Comparison of ENCODE assay signal across 30 mouse cellular contexts in the genomic region with DNA sequence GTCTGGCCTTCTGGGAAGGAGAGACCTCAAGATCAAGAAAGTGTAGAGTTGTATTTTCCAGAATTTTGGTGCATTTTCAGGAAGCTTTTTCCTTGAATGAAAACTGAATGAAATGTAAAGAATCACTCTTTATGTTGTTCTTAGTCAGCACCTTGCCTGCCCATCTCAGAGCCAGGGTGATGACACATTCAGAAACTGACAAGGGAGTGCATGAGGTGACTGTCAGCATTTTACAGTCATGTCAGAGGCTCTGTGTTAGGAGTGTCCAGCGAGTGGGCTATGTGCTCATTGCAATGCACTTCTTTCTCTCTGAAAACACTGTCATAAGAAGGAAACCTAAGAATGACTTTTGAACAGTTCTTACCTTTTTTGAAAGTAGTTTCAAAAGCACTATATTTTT.
A peak's percentile ranks its signal among the peaks of the same experiment; 100 is the strongest.
DNase-seq lines count a peak whose midpoint lies in the region; ATAC-seq and TF ChIP-seq lines count a peak whose summit lies in the region.
"Had no signal": no experiment of that assay in that cellular context is flagged by ENCODE, and none has a peak within 500 bp of the region (broad histone marks: within the 10 kb centered on the region; RNA-seq: fewer than 3 reads in every experiment).

No protein-coding gene starts in this region.

- no peaks in the 10 kb centered on the region for H3K9me3 ChIP-seq in megakaryocyte, embryonic 14.5 days
- peaks cover 2% of the 10 kb centered on the region for H3K9me3 ChIP-seq in CH12.LX (replicated peaks; ENCODE audit: low read length)
- H3K9me3 ChIP-seq: embryonic facial prominence, embryonic 10.5 days; embryonic facial prominence, embryonic 13.5 days; forebrain, embryonic 12.5 days; G1E; hindbrain, embryonic 10.5 days; hindbrain, embryonic 13.5 days; intestine, embryonic 15.5 days had no signal

- peak overlapping the region; percentile 77 for H3K9ac ChIP-seq in CH12.LX (ENCODE audit: insufficient read depth, low read depth)
- H3K9ac ChIP-seq: embryonic facial prominence, embryonic 13.5 days; forebrain, embryonic 12.5 days; hindbrain, embryonic 13.5 days; intestine, embryonic 15.5 days had no signal

- H3K27ac ChIP-seq in CH12.LX (ENCODE audit: insufficient read depth, low read depth): peak overlapping the region; percentile 98
- H3K27ac ChIP-seq: embryonic facial prominence, embryonic 10.5 days; embryonic facial prominence, embryonic 13.5 days; forebrain, embryonic 12.5 days; gastrocnemius, adult 2 months; hindbrain, embryonic 10.5 days; hindbrain, embryonic 13.5 days; hindbrain, postnatal 0 days; intestine, embryonic 15.5 days had no signal

- peak; percentile 85 for DNase-seq in CH12.LX (ENCODE audit: extremely low read depth)
- peak; percentile 59 for DNase-seq in induced T-regulatory cell, adult 2 months (ENCODE audit: low read depth)
- no peak for DNase-seq in lung, postnatal 25 days (ENCODE audit: low spot score)
- no peak for DNase-seq in embryo, embryonic 9.5 days (ENCODE audit: extremely low spot score)
- DNase-seq in cerebellum, postnatal 25 days: no peak
- DNase-seq: adrenal gland, adult 8-10 months; adrenal gland, postnatal 25 days; B cell, adult 2 months; cerebellum, adult 11-12 months; cerebellum, adult 9-10 months; cerebellum, postnatal 14 days; gastrocnemius, adult 2 months; gastrocnemius, postnatal 14 days; heart, adult 11 months; kidney, adult 11 months; kidney, adult 8-10 months had no signal

- peaks cover 3% of the 10 kb centered on the region for H3K36me3 ChIP-seq in megakaryocyte, embryonic 14.5 days (replicated peaks; ENCODE audit: low read length)
- H3K36me3 ChIP-seq in CH12.LX (replicated peaks in 1 of 2; ENCODE audit: control insufficient read depth in 1 of 2, insufficient read depth in 1 of 2, low read length in 1 of 2): no peaks in the 10 kb centered on the region
- H3K36me3 ChIP-seq: embryonic facial prominence, embryonic 10.5 days; embryonic facial prominence, embryonic 13.5 days; forebrain, embryonic 12.5 days; hindbrain, embryonic 13.5 days; intestine, embryonic 15.5 days had no signal

- no peaks in the 10 kb centered on the region for H3K27me3 ChIP-seq in megakaryocyte, embryonic 14.5 days (replicated peaks)
- H3K27me3 ChIP-seq in CH12.LX (replicated peaks): no peaks in the 10 kb centered on the region
- H3K27me3 ChIP-seq: embryonic facial prominence, embryonic 13.5 days; forebrain, embryonic 12.5 days; hindbrain, embryonic 13.5 days; intestine, embryonic 15.5 days had no signal

- H3K4me1 ChIP-seq in megakaryocyte, embryonic 14.5 days: peaks cover 64% of the 10 kb centered on the region
- peaks cover 11 to 53% of the 10 kb centered on the region in 2 experiments for H3K4me1 ChIP-seq in CH12.LX (ENCODE audit: control insufficient read depth in 1 of 2, insufficient read depth in 2 of 2)
- H3K4me1 ChIP-seq: embryonic facial prominence, embryonic 10.5 days; forebrain, embryonic 12.5 days had no signal

- H3K4me3 ChIP-seq in megakaryocyte, embryonic 14.5 days (replicated peaks): peak overlapping the region; percentile 16
- no peak overlapping the region for H3K4me3 ChIP-seq in CH12.LX (replicated peaks in 1 of 3; ENCODE audit: low read depth in 2 of 3, low read length in 2 of 3, poor library complexity in 1 of 3)
- H3K4me3 ChIP-seq: embryonic facial prominence, embryonic 10.5 days; embryonic facial prominence, embryonic 13.5 days; erythroblast, embryonic 14.5 days; forebrain, embryonic 12.5 days; gastrocnemius, adult 2 months; hindbrain, embryonic 10.5 days; hindbrain, embryonic 13.5 days; intestine, embryonic 15.5 days had no signal

- TF ChIP-seq EP300 in CH12.LX (IDR thresholded peaks at IDR 0.05; ENCODE audit: low read length): peak; percentile 92

- no peak for ATAC-seq in megakaryocyte, adult 5-6 weeks (ENCODE audit: poor library complexity, severe bottlenecking)
- ATAC-seq: activated CD4-positive, CD25-positive, alpha-beta regulatory T cell, adult 4 months; forebrain, embryonic 16.5 days; hindbrain, postnatal 0 days; intestine, embryonic 15.5 days had no signal

- in situ Hi-C loops in CH12.LX (cut with MboI; ENCODE audit: low pct_ligation_motif_present, low pct_unique_long_range_greater_than_20kb, low sequenced_read_pairs): loop anchor here (10.0 kb wide), 1 partner anchor 156 kb away; no protein-coding TSS in a partner anchor

- peak overlapping the region; percentile 61 for H3K4me2 ChIP-seq in CH12.LX (ENCODE audit: insufficient read depth, low read depth, poor library complexity, severe bottlenecking)
- H3K4me2 ChIP-seq: embryonic facial prominence, embryonic 13.5 days; forebrain, embryonic 12.5 days; heart, embryonic 11.5 days; hindbrain, embryonic 13.5 days; intestine, embryonic 15.5 days had no signal

- TF ChIP-seq POLR2A in CH12.LX (IDR thresholded peaks at IDR 0.05; ENCODE audit: low read depth, low read length): peak; percentile 35; the same call in 1 of the 2 replicates

- no peaks in the 10 kb centered on the region; the same call in 1 of the 2 replicates for H3K79me2 ChIP-seq in CH12.LX (replicated peaks; ENCODE audit: control insufficient read depth, extremely low read depth, insufficient read depth, poor library complexity, severe bottlenecking)

- dilution Hi-C loops in CH12.LX (cut with MboI; ENCODE audit: extremely low pct_ligation_motif_present, extremely low pct_unique_long_range_greater_than_20kb, low sequenced_read_pairs): no loop called here

- no peak; the same call in 1 of the 2 replicates for TF ChIP-seq RAD21 in CH12.LX (IDR thresholded peaks at IDR 0.05; ENCODE audit: low read depth, low read length)

- TF ChIP-seq CTCF in CH12.LX (conservative IDR thresholded peaks at IDR 0.05 in 1 of 2, IDR thresholded peaks at IDR 0.05 in 1 of 2; ENCODE audit: low read depth in 2 of 2, low read length in 2 of 2): no peak

TF ChIP-seq in CH12.LX, 34 proteins besides CTCF, POLR2A, EP300 and RAD21:
- TF ChIP-seq UBTF (IDR thresholded peaks at IDR 0.05; ENCODE audit: low read depth, low read length) (no peak), CHD2 (IDR thresholded peaks at IDR 0.05; ENCODE audit: low read length) (0 out of 2 replicates have a peak, but pooled peaks have one; percentile 17), USF2 (conservative IDR thresholded peaks at IDR 0.05; ENCODE audit: low read depth, low read length) (no peak), JUN (IDR thresholded peaks at IDR 0.05; ENCODE audit: insufficient read depth, low read depth, low read length) (peak; percentile 87), SIN3A (IDR thresholded peaks at IDR 0.05; ENCODE audit: low read length) (peak; percentile 60; the same call in 1 of the 2 replicates), ZNF384 (IDR thresholded peaks at IDR 0.05; ENCODE audit: low read depth, low read length) (no peak), MEF2A (IDR thresholded peaks at IDR 0.05; ENCODE audit: borderline replicate concordance, low read depth, low read length) (0 out of 2 replicates have a peak, but pooled peaks have one; percentile 64), NRF1 (IDR thresholded peaks at IDR 0.05; ENCODE audit: low read depth, low read length) (no peak), ZKSCAN1 (IDR thresholded peaks at IDR 0.05; ENCODE audit: borderline replicate concordance, low read depth, low read length) (no peak), SMC3 (IDR thresholded peaks at IDR 0.05; ENCODE audit: low read depth, low read length) (0 out of 2 replicates have a peak, but pooled peaks have one; percentile 12), TCF12 (IDR thresholded peaks at IDR 0.05; ENCODE audit: low read depth, low read length) (peak; percentile 67; the same call in 1 of the 2 replicates), BHLHE40 (IDR thresholded peaks at IDR 0.05; ENCODE audit: low read depth, low read length) (peak; percentile 59), MYC (IDR thresholded peaks at IDR 0.05; ENCODE audit: low read depth, low read length) (peak; percentile 88), HCFC1 (IDR thresholded peaks at IDR 0.05; ENCODE audit: low read depth, low read length) (0 out of 2 replicates have a peak, but pooled peaks have one; percentile 43), RCOR1 (conservative IDR thresholded peaks at IDR 0.05; ENCODE audit: low read depth, low read length) (peak; percentile 44; the same call in 1 of the 2 replicates), MAZ (IDR thresholded peaks at IDR 0.05; ENCODE audit: low read depth, low read length) (peak; percentile 89), ZC3H11A (IDR thresholded peaks at IDR 0.05; ENCODE audit: low read depth, low read length) (no peak), POLR2AphosphoS2 (IDR thresholded peaks at IDR 0.05; ENCODE audit: low read depth, low read length) (no peak), USF1 (IDR thresholded peaks at IDR 0.05; ENCODE audit: low read depth, low read length) (no peak), ZMIZ1 (IDR thresholded peaks at IDR 0.05; ENCODE audit: low read depth, low read length) (peak; percentile 50; the same call in 1 of the 2 replicates), KAT2A (IDR thresholded peaks at IDR 0.05; ENCODE audit: insufficient replicate concordance, low read length) (no peak), IRF4 (IDR thresholded peaks at IDR 0.05; ENCODE audit: low read depth, low read length) (peak; percentile 97), NELFE (IDR thresholded peaks at IDR 0.05; ENCODE audit: low read depth, low read length) (no peak), MAX (IDR thresholded peaks at IDR 0.05; ENCODE audit: low read length) (peak; percentile 76), JUND (conservative IDR thresholded peaks at IDR 0.05; ENCODE audit: low read depth, low read length) (peak; percentile 94), MXI1 (IDR thresholded peaks at IDR 0.05; ENCODE audit: low read depth, low read length) (peak; percentile 80), ETS1 (conservative IDR thresholded peaks at IDR 0.05; ENCODE audit: low read depth, low read length) (peak; percentile 75), MAFK (IDR thresholded peaks at IDR 0.05; ENCODE audit: insufficient replicate concordance, low read length) (peak; percentile 93), TBP (conservative IDR thresholded peaks at IDR 0.05; ENCODE audit: low read depth, low read length) (peak; percentile 62)

Comparison
In these comparisons a context has a peak if more than half of its experiments do, and no peak if none do; other contexts are left out.
1. DNase-seq: peak in CH12.LX (single experiment) and induced T-regulatory cell, adult 2 months (single experiment); none in lung, postnatal 25 days (single experiment), embryo, embryonic 9.5 days (single experiment) and cerebellum, postnatal 25 days (0 of 2).